Mouse (Mus musculus): ENCODE measurements at regions not wholly inside any gene's neighbourhood (a gene's known extent, or its start where the extent isn't known, plus 50 kb on each side); places are given as distances from the start of the nearest gene placed in this dataset.

DNA sequence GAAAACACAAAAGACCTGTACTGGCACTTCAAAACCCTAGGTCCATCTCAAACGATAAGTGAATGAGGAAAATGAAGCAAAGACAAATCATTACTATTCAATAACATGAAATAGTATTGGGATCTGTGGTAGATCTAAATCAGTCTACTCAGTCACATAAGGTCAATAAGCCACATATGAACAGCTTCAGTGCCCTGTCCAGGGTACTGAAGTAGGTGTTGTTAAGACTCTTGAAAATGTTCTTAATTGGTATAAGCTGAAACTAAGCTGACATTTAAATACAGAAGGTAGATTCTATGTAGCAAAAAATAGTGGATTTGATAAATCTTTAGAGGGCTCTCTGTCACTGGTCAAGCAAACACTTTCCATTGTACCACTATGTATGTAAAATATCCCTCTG lies 183.8 kb downstream of the Tm4sf1 start:
- Histone ChIP-seq H3K4me1 (ENCODE audit: control insufficient read depth, insufficient read depth, low read length) (no peaks in the 10 kb centered on the region), H3K4me3 (ENCODE audit: insufficient read depth, low read depth, low read length) (no peak overlapping the region), H3K79me2 (ENCODE audit: control insufficient read depth, insufficient read depth, low read length) (no peaks in the 10 kb centered on the region), H3K27ac (replicated peaks; ENCODE audit: insufficient read depth, low read depth, low read length) (no peak overlapping the region), H3K9ac (ENCODE audit: low read depth, low read length) (no peak overlapping the region), H3K27me3 (ENCODE audit: control insufficient read depth, insufficient read depth, low read length) (no peaks in the 10 kb centered on the region), H3K36me3 (ENCODE audit: control insufficient read depth, insufficient read depth, low read length) (no peaks in the 10 kb centered on the region)
- no peak for DNase-seq (ENCODE audit: extremely low read depth, low read depth, low spot score)
- TF ChIP-seq CTCF (IDR thresholded peaks at IDR 0.05; ENCODE audit: low read depth, low read length) (no peak), POLR2A (IDR thresholded peaks at IDR 0.05; ENCODE audit: extremely low read depth, insufficient read depth, low read length) (no peak)
- WGBS, result 98% methylated on average over 1 of the region's 1 CpGs

DNA sequence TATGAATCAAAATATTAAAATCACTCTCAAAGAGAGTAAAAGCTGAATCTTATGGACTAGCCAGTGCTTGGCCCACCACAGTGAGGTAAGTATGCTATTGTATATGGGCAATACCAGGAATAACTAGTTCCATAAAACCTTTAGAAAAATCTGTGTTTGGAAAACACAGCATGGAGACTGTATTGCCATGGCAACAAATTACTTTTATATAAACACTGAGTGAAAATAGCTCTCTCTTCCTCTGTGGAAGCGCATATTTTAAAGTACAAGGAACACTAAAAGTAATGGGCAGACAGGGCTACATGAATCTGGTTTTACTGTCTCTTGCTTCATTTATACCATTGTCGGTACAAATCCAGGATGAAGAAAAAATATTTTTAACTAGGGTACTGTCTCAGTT lies 199.5 kb downstream of the Tm4sf1 start:
- Histone ChIP-seq H3K36me3 (ENCODE audit: control insufficient read depth, insufficient read depth, low read length) (no peaks in the 10 kb centered on the region), H3K4me3 (ENCODE audit: insufficient read depth, low read depth, low read length) (no peak overlapping the region), H3K79me2 (ENCODE audit: control insufficient read depth, insufficient read depth, low read length) (no peaks in the 10 kb centered on the region), H3K9ac (ENCODE audit: low read depth, low read length) (no peak overlapping the region), H3K27ac (replicated peaks; ENCODE audit: insufficient read depth, low read depth, low read length) (no peak overlapping the region), H3K4me1 (ENCODE audit: control insufficient read depth, insufficient read depth, low read length) (no peaks in the 10 kb centered on the region), H3K27me3 (ENCODE audit: control insufficient read depth, insufficient read depth, low read length) (no peaks in the 10 kb centered on the region)
- TF ChIP-seq CTCF (IDR thresholded peaks at IDR 0.05; ENCODE audit: low read depth, low read length), result no peak
- TF ChIP-seq POLR2A (IDR thresholded peaks at IDR 0.05; ENCODE audit: extremely low read depth, insufficient read depth, low read length), result no peak
- no peak for DNase-seq (ENCODE audit: extremely low read depth, low read depth, low spot score)
- 78% methylated on average over 2 of the region's 2 CpGs for WGBS

DNA sequence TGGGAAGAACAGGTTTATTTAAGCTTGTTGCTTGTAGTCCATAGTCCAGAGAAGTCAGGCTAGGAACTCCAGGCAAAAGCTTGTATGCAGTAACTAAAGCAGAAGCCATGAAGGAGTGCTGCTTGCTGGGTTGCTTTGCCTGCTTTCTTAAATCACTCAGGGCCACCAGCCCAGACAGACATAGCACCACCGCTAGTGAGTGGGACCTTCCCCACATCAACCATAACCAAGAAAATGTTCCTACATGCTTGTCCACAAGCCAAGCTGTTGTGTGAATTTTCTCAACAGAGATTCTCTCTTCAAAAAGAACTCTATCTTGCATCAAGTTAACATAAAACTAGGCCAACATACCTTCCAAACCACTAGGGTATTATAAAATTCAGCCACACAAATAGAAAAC lies 201.3 kb downstream of the Tm4sf1 start:
- H3K9ac ChIP-seq (ENCODE audit: low read depth, low read length), result no peak overlapping the region
- H3K27ac ChIP-seq (replicated peaks; ENCODE audit: insufficient read depth, low read depth, low read length), result no peak overlapping the region
- WGBS, result 89% methylated on average over 1 of the region's 1 CpGs
- H3K4me1 ChIP-seq (ENCODE audit: control insufficient read depth, insufficient read depth, low read length), result no peaks in the 10 kb centered on the region
- no peak for DNase-seq (ENCODE audit: extremely low read depth, low read depth, low spot score)
- no peak overlapping the region for H3K4me3 ChIP-seq (ENCODE audit: insufficient read depth, low read depth, low read length)
- no peaks in the 10 kb centered on the region for H3K79me2 ChIP-seq (ENCODE audit: control insufficient read depth, insufficient read depth, low read length)
- no peaks in the 10 kb centered on the region for H3K27me3 ChIP-seq (ENCODE audit: control insufficient read depth, insufficient read depth, low read length)
- TF ChIP-seq POLR2A (IDR thresholded peaks at IDR 0.05; ENCODE audit: extremely low read depth, insufficient read depth, low read length) (no peak), CTCF (IDR thresholded peaks at IDR 0.05; ENCODE audit: low read depth, low read length) (no peak)
- H3K36me3 ChIP-seq (ENCODE audit: control insufficient read depth, insufficient read depth, low read length), result no peaks in the 10 kb centered on the region

DNA sequence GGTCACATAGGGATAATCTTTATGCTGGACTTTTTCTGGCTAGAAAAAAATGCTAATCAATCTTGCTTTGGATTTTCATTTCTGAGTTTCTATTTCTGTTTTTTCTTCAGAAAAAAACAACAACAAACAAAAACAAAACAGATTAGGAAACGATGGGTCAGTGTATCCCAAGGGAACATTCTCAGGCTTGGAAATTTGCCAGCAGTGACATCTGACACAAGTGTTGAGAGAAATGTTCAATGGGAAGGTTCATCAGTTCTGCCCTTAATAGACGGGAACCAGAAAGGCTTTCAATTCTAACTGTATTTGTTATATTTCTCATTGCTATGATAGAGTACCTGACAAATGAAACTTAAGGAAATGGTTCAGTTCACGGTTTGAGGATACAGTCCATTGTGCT lies 206.9 kb downstream of the Tm4sf1 start:
- no peaks in the 10 kb centered on the region for H3K36me3 ChIP-seq (ENCODE audit: control insufficient read depth, insufficient read depth, low read length)
- H3K4me1 ChIP-seq (ENCODE audit: control insufficient read depth, insufficient read depth, low read length), result no peaks in the 10 kb centered on the region
- H3K4me3 ChIP-seq (ENCODE audit: insufficient read depth, low read depth, low read length), result no peak overlapping the region
- no peaks in the 10 kb centered on the region for H3K27me3 ChIP-seq (ENCODE audit: control insufficient read depth, insufficient read depth, low read length)
- TF ChIP-seq CTCF (IDR thresholded peaks at IDR 0.05; ENCODE audit: low read depth, low read length) (no peak), POLR2A (IDR thresholded peaks at IDR 0.05; ENCODE audit: extremely low read depth, insufficient read depth, low read length) (no peak)
- no peak overlapping the region for H3K27ac ChIP-seq (replicated peaks; ENCODE audit: insufficient read depth, low read depth, low read length)
- no peak for DNase-seq (ENCODE audit: extremely low read depth, low read depth, low spot score)
- H3K9ac ChIP-seq (ENCODE audit: low read depth, low read length), result no peak overlapping the region
- 71% methylated on average over 3 of the region's 3 CpGs for WGBS
- H3K79me2 ChIP-seq (ENCODE audit: control insufficient read depth, insufficient read depth, low read length), result no peaks in the 10 kb centered on the region

DNA sequence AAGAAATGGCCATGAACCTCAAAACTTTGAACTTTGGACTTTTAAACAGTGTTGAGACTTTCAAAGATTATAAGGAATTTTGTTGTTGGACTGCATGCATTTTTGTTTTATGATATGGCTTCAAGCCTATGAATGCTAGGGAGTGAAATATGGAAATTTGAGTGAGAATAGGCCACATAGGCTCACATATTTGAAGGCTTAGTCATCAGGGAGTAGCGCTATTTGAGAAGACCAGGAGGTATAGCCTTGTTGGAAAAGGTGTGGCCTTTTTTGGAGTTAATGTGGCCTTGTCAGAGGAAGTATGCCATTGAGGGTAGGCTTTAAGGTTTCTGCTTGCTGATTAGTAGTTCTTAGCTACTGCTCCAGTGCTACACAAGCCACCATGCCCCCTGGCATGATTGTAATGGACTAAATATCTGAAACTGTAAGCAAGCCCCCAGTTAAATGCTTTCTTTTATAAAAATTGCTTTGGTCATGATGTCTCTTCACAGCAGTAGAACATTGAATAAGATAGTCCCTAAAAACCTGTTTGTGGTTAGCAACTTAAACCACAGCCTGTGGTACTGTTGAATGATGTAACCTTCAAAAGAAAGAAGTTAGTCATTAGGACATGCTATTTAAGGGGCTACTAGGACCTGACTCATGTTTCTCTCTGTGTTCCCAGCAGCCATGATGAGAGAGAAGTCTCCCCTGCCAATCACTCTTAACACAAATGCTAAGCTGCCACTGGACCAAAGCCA lies 208.4 kb downstream of the Tm4sf1 start:
- Histone ChIP-seq H3K4me3 (ENCODE audit: insufficient read depth, low read depth, low read length) (no peak overlapping the region), H3K9ac (ENCODE audit: low read depth, low read length) (no peak overlapping the region), H3K79me2 (ENCODE audit: control insufficient read depth, insufficient read depth, low read length) (no peaks in the 10 kb centered on the region), H3K4me1 (ENCODE audit: control insufficient read depth, insufficient read depth, low read length) (no peaks in the 10 kb centered on the region), H3K27ac (replicated peaks; ENCODE audit: insufficient read depth, low read depth, low read length) (no peak overlapping the region), H3K27me3 (ENCODE audit: control insufficient read depth, insufficient read depth, low read length) (no peaks in the 10 kb centered on the region), H3K36me3 (ENCODE audit: control insufficient read depth, insufficient read depth, low read length) (no peaks in the 10 kb centered on the region)
- WGBS, result 89% methylated on average over 1 of the region's 1 CpGs
- DNase-seq (ENCODE audit: extremely low read depth, low read depth, low spot score), result no peak
- no peak for TF ChIP-seq POLR2A (IDR thresholded peaks at IDR 0.05; ENCODE audit: extremely low read depth, insufficient read depth, low read length)
- TF ChIP-seq CTCF (IDR thresholded peaks at IDR 0.05; ENCODE audit: low read depth, low read length), result no peak

DNA sequence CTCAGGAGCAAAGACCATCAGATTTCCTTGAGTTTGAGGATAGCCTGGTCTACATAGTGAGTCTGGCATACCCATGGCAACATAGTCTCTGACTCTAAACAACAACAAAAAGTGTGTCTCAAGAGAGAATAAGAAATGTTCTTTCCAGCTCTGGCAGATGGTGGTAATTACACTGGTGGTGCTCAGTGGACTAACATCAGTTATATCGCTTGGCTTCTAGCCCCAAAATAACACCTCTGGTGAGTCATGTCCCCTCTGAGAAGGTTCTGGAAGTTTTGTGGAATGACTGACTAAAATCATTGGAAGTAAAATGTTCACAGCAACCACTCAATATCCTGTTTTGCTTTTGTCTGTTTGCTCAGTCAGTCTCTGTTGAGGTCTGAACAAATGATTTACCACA lies 227.3 kb downstream of the Tm4sf1 start:
- no peak overlapping the region for H3K9ac ChIP-seq (ENCODE audit: low read depth, low read length)
- H3K27me3 ChIP-seq (ENCODE audit: control insufficient read depth, insufficient read depth, low read length), result no peaks in the 10 kb centered on the region
- no peak overlapping the region for H3K27ac ChIP-seq (replicated peaks; ENCODE audit: insufficient read depth, low read depth, low read length)
- H3K79me2 ChIP-seq (ENCODE audit: control insufficient read depth, insufficient read depth, low read length), result no peaks in the 10 kb centered on the region
- TF ChIP-seq POLR2A (IDR thresholded peaks at IDR 0.05; ENCODE audit: extremely low read depth, insufficient read depth, low read length), result no peak
- no peak for TF ChIP-seq CTCF (IDR thresholded peaks at IDR 0.05; ENCODE audit: low read depth, low read length)
- DNase-seq (ENCODE audit: extremely low read depth, low read depth, low spot score), result no peak
- WGBS, result 100% methylated on average over 1 of the region's 1 CpGs
- H3K36me3 ChIP-seq (ENCODE audit: control insufficient read depth, insufficient read depth, low read length), result no peaks in the 10 kb centered on the region
- no peaks in the 10 kb centered on the region for H3K4me1 ChIP-seq (ENCODE audit: control insufficient read depth, insufficient read depth, low read length)
- no peak overlapping the region for H3K4me3 ChIP-seq (ENCODE audit: insufficient read depth, low read depth, low read length)

All from liver, adult 2 months (tissue).